Mouse (Mus musculus) heart, postnatal 10 days (tissue): ENCODE data around the gene Wbp1. TPM values are rescaled to one million over a fixed set of nuclear protein-coding genes. Genes with fewer than 3 reads are reported as not detected.

ENCODE experiments used
- DNase-seq, 2 experiments: peaks; one replicate each; pipeline ENCODE4 v3.0.0; 2021
- intact Hi-C: fragments of 180-260 bp; cut with DNase I; formaldehyde crosslinking; loops from one replicate; pipeline ENCODE4 v1.15.1; 2025
- total RNA-seq, 2 experiments: library from RNA; stranded (reverse); gene quantifications; 2 replicates each; pipeline ENCODE4 v1.2.3; 2021

The Wbp1 gene
- total RNA-seq, 2 experiments from 2014 or later = 83.1 to 83.9 TPM

- intact Hi-C loops = loop anchor here (2.0 kb wide), 1 partner anchor 15 kb away; the partner anchor contains the start of genes 1700003E16Rik and Wdr54
- peak; percentile 48 to 54 for DNase-seq
Observed at GRCm38 (mm10) chr6:83142211-83142731, 20.9 kb upstream of the Wbp1 start.

GRCm38 (mm10) chr6:83141636-83142035 is 20.3 kb upstream of the Wbp1 start:
- peak in 1 of 2 experiments; percentile 41 for DNase-seq
- intact Hi-C loops = loop anchor here (2.0 kb wide), 1 partner anchor 15 kb away; the partner anchor contains the start of genes 1700003E16Rik and Wdr54

GRCm38 (mm10) chr6:83140044-83140443 is 18.7 kb upstream of the Wbp1 start:
- no peak for DNase-seq
- intact Hi-C loops = no loop called here

DNA sequence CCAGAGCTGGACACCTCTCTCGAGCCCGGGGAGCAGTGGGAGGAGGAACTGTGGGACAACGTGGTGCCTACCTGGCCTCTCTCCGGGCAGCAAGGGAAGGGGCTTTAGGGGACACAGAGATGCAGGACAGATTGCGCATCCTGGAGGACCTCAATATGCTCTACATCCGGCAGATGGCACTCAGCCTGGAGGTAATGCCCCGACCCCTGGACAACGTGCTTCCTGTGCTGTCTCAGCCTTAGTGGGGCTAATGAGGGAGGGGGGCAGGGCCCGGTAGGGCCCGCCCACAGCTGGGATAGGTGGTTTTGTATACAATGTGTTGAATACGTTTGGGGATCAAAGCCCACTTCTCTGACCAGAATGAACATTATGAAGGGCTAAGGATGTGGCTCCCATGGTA is 16.7 kb upstream of the Wbp1 start:
- intact Hi-C loops = no loop called here
- no peak for DNase-seq

- intact Hi-C loops = no loop called here
- DNase-seq = peak; percentile 94 to 95
Observed at GRCm38 (mm10) chr6:83137576-83137950, 16.2 kb upstream of the Wbp1 start.

- DNase-seq = peak; percentile 86
- intact Hi-C loops = no loop called here
Observed at GRCm38 (mm10) chr6:83136881-83137575, 15.7 kb upstream of the Wbp1 start.

GRCm38 (mm10) chr6:83136291-83136880 is 15.0 kb upstream of the Wbp1 start:
- peak in 1 of 2 experiments; percentile 37 for DNase-seq
- intact Hi-C loops = no loop called here

- peak; percentile 52 to 55 for DNase-seq
- intact Hi-C loops = no loop called here
Observed at GRCm38 (mm10) chr6:83135571-83136161, 14.3 kb upstream of the Wbp1 start.

- intact Hi-C loops = no loop called here
- DNase-seq = no peak
Observed at GRCm38 (mm10) chr6:83134951-83135513, 13.7 kb upstream of the Wbp1 start, which contains the start of gene Rtkn. TSS of gene Rtkn (plus strand) at chr6:83135463.

DNA sequence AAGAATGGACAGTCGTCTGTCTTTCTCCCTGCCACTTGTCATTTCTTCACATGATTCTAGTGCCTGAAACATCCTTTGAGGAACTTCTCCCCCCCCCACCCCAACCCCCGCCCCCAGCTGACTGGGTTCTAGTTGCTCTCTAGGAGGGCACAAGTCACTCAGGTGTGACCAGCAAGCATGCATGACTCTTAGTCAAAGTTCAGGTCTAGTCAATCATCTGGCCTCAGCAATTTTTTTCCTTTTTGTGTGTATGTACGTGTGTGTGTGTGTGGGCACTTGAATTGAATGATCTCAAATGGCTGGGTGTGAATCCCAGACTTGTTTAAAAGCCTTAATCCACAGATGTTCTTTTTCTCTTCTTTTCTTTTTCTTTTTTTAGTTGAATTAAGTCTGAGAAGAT is 12.9 kb upstream of the Wbp1 start:
- no peak for DNase-seq
- intact Hi-C loops = no loop called here

DNA sequence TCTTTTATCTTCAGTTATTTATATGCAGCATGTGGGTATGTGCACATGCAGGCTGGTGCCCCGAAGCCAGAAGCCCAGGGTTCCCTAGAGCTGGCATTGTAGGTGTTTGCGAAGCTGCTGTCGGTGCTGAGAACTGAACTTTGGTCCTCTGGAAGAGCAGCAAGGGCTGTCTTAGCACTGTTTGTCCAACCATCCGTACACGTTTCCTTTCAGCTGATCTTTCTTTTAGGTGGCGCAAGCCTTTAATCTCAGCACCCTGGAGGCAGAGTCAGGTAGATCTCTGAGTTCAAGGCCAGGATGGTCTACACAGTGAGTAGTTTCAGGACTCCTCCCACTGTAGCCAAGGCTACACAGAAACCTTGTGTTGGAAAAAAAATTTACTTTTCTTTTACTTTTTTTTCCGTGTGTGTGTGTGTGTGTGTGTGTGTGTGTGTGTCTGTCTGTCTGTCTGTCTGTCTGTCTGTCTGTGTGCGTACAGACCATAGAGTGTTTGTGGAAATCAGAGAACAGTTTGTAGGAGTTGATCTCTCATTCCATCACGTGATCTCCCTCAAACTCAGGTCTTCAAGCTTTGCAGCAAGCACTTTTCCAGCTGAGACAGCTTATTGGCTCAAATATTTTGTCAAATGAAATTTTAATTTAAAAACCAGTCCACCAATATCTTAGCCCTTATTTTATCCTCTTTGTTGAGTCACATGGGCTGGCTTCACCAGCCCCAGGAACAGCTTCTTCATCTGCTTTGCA is 11.0 kb upstream of the Wbp1 start:
- no peak for DNase-seq
- intact Hi-C loops = no loop called here

DNA sequence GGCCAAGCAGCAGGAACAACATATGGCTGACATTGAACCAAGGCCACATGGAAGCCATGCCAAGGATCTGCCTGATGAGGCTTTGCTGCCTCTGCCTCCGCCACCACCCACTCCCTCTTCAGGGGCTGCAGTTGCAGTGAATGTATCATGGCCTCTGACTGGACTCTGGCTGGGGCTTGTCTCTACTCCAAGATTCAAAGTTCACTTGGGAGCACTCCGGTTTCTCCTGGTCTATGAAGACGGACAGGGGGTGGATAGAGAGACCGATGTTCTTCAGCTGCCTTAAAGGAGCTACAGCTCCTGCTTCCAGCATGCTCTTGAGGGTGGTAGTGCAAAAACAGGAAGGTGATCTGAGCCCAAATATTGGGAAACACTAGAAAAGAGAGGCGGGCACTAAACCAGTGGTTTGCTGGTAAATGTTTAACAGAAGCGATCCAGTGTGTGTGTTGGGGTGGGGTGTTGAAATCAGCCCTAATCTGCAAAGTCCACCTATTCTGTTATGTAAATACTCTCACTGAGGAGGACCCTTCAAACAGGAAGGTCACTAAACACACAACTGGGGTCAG is 10.2 kb upstream of the Wbp1 start:
- intact Hi-C loops = no loop called here
- DNase-seq = peak in 1 of 2 experiments; percentile 30

- no peak for DNase-seq
- intact Hi-C loops = no loop called here
Observed at GRCm38 (mm10) chr6:83127419-83127818, 6.1 kb upstream of the Wbp1 start.

GRCm38 (mm10) chr6:83125331-83125730 is 4.0 kb upstream of the Wbp1 start, which contains the start of gene Ino80b:
TSS of gene Ino80b (minus strand) at chr6:83125431.
- no peak for DNase-seq
- intact Hi-C loops = no loop called here

DNA sequence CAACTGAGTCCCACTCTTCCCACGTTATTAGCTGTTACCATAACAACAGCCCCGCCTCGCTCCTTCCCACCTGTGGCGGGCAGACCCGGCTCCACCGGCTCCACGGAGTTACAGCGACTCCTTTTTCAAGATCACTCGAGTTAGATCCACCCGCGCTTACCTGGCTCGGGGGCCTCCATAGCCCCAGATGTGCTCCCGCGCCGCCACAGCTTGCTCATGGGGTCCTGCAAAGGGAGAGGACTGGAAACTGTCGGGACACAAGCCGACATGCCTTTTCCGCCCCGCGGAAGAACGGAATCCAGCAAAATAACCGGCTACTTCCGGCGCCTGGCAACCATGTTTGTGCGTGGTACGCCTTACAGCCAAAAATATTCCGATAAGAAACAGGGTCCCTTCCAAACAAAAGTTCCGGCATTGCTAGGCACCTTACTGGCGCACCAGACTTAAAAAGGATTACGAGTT is 3.5 kb upstream of the Wbp1 start:
- intact Hi-C loops = loop anchor here (5.0 kb wide), 1 partner anchor 142 kb away; no protein-coding TSS in a partner anchor
- DNase-seq = peak; percentile 94 to 97

DNA sequence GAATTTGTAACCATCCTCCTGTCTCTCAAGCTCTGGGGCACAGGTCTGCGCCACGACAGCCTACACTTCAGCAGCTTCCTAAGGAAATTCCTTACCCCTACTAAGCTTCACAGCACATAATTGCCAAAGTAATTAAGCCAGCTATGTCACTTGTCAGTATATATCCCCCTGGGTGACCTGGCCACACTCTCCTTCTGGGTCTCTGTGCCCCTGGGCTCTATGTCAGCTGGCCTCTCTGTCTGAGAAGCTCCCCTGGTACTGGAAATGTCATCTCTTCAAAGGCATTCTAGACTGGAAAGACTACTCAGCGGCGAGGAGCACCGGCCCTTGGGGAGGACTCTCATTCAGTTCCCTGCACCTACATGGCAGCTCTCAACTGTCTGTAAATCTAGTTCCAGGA is 1.6 kb upstream of the Wbp1 start:
- no peak for DNase-seq
- intact Hi-C loops = loop anchor here (5.0 kb wide), 1 partner anchor 144 kb away; no protein-coding TSS in a partner anchor

DNA sequence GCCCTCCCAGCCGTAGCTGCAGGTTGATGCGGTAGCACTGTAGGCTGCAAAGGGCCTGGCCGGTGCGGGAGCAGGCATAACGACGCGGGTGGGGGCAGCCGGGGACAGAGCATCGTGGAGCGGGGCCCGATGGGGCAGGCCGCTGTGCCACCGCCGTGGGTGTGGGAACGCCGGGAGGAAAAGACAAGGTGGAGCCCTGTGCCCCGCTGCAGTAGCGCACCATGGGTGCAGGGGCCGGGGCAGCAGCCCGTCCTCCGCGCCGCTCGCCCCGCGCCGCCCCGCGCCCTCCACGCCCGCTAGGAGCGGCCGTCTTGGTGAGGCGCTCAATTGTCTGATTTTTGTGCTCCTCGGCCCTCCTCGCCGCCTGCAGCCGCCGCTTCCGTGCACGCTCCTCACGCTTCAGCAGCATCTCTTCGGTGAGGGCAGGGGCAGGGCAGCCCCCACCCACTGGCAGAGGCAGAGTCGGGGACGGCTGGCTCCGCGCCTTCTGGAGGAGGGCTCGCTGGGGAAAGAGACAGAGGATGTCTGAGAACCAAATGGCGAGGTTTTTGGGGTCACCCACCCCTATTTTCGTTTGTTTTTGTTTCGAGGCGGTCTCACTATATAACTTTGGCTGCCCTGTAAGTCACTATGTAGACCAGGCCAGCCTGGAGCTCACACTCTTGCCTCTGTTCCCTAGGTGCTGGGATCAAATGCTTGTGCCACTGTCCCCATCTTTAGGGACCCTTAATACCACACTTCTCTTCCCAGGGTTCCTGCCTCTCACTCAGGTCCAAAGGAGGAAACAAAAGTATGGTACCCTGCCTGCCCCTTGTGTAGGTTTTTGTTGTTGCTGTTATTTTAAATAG is 728 bp upstream of the Wbp1 start:
- DNase-seq = no peak
- intact Hi-C loops = loop anchor here (5.0 kb wide), 1 partner anchor 145 kb away; no protein-coding TSS in a partner anchor

DNA sequence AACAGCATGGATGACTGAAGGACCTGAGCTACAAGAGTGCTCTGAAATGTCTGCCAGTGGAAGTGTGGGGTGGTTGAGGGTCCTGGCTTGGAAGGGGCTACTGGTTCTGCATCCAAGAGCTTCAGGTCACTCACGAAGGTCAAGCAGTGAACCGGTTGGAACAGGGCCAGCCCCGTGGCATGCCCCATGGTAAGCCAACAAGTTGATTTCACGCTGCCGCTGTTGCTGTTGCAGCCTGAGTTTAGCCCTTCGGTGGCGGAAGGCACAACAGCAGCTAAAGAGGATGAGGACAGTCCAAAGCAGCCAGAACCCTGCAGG is 1.7 kb downstream of the Wbp1 start:
- no peak for DNase-seq
- intact Hi-C loops = loop anchor here (5.0 kb wide), 1 partner anchor 148 kb away; no protein-coding TSS in a partner anchor
